Mouse (Mus musculus) intestine, embryonic 16.5 days (tissue): ENCODE results near the gene Cep63. TPM values are rescaled to one million over a fixed set of nuclear protein-coding genes. Genes with fewer than 3 reads are reported as not detected.

ENCODE experiments used
- ATAC-seq: fragments of 200-750 bp; cut with Nextera tagmentation; 2 replicates; pipeline ENCODE4 v1.8.0; 2017; ENCODE audit warnings: moderate TSS enrichment, moderate library complexity
- H3K27ac ChIP-seq: fragments of 300-500 bp; sonication (generic); 2 replicates; pipeline ENCODE4 v1.5.1; 2014; ENCODE audit warnings: mild to moderate bottlenecking, low read length
- H3K27me3 ChIP-seq: fragments of 300-500 bp; sonication (generic); replicated peaks from 2 replicates; pipeline ENCODE4 v1.6.1; 2014; ENCODE audit warnings: low read length, control low read depth, mixed read lengths; ENCODE audit not compliant: control insufficient read depth, insufficient read depth
- H3K36me3 ChIP-seq: fragments of 300-500 bp; sonication (generic); 2 replicates; pipeline ENCODE4 v1.6.1; 2014; ENCODE audit warnings: low read length, control low read depth; ENCODE audit not compliant: control insufficient read depth, insufficient read depth
- H3K4me1 ChIP-seq: fragments of 300-500 bp; sonication (generic); 2 replicates; pipeline ENCODE4 v1.6.1; 2014; ENCODE audit warnings: low read length, control low read depth, mixed read lengths; ENCODE audit not compliant: control insufficient read depth, insufficient read depth
- H3K4me2 ChIP-seq: fragments of 300-500 bp; sonication (generic); 2 replicates; pipeline ENCODE4 v1.6.1; 2014; ENCODE audit warnings: low read depth, low read length, control low read depth
- H3K4me3 ChIP-seq: fragments of 300-500 bp; sonication (generic); 2 replicates; pipeline ENCODE4 v1.5.1; 2014; ENCODE audit warnings: mild to moderate bottlenecking, low read length
- H3K9ac ChIP-seq: fragments of 300-500 bp; sonication (generic); 2 replicates; pipeline ENCODE4 v1.6.1; 2014; ENCODE audit warnings: low read depth, low read length
- H3K9me3 ChIP-seq: fragments of 300-500 bp; sonication (generic); 2 replicates; pipeline ENCODE4 v1.6.1; 2016; ENCODE audit warnings: low read length, control low read depth; ENCODE audit not compliant: control insufficient read depth
- WGBS: fragments of 180-500 bp; shearing (Covaris S2); extraction: QIAGEN DNeasy Blood & Tissue Kit; methylation state at CpG from one replicate; pipeline ENCODE4 v1.1.7; 2014; 5-methylcytosine and 5-hydroxymethylcytosine counted together
- polyA plus RNA-seq: library from polyadenylated mRNA; unstranded; fragments of >200 nt; fragmentation: Nextera tagmentation; extraction: Ambion mirVana; gene quantifications from 2 replicates; pipeline ENCODE4 v1.2.1, GENCODE M21; 2015

The Cep63 gene
- polyA plus RNA-seq, 1 experiment from 2014 or later, result 43.2 TPM

GRCm38 (mm10) chr9:102623581-102623980 lies 2.8 kb downstream of the Cep63 start:
- 87% methylated on average over 7 of the region's 7 CpGs for WGBS
- Histone ChIP-seq H3K27ac (no peak overlapping the region), H3K27me3 (no peaks in the 10 kb centered on the region), H3K36me3 (no peaks in the 10 kb centered on the region), H3K4me2 (no peak overlapping the region), H3K4me3 (no peak overlapping the region), H3K9me3 (no peaks in the 10 kb centered on the region), H3K4me1 (peaks cover 12% of the 10 kb centered on the region), H3K9ac (no peak overlapping the region)
- ATAC-seq, result no peak

GRCm38 (mm10) chr9:102622876-102623275 lies 3.5 kb downstream of the Cep63 start:
- H3K27me3 ChIP-seq, result no peaks in the 10 kb centered on the region
- 78% methylated on average over 6 of the region's 6 CpGs for WGBS
- no peaks in the 10 kb centered on the region for H3K36me3 ChIP-seq
- no peak overlapping the region for H3K4me2 ChIP-seq
- H3K4me3 ChIP-seq, result no peak overlapping the region
- H3K9ac ChIP-seq, result no peak overlapping the region
- H3K27ac ChIP-seq, result no peak overlapping the region
- ATAC-seq, result no peak
- H3K9me3 ChIP-seq, result no peaks in the 10 kb centered on the region
- peaks cover 9% of the 10 kb centered on the region for H3K4me1 ChIP-seq

GRCm38 (mm10) chr9:102622192-102622857 lies 4.0 kb downstream of the Cep63 start:
- no peaks in the 10 kb centered on the region for H3K36me3 ChIP-seq
- no peak for ATAC-seq
- H3K9me3 ChIP-seq, result no peaks in the 10 kb centered on the region
- H3K4me2 ChIP-seq, result no peak overlapping the region
- no peak overlapping the region for H3K9ac ChIP-seq
- H3K27ac ChIP-seq, result no peak overlapping the region
- H3K27me3 ChIP-seq, result no peaks in the 10 kb centered on the region
- H3K4me1 ChIP-seq, result peaks cover 4% of the 10 kb centered on the region
- H3K4me3 ChIP-seq, result no peak overlapping the region
- 32% methylated on average over 5 of the region's 5 CpGs for WGBS

- no peak for ATAC-seq
- WGBS, result 53% methylated on average over 5 of the region's 5 CpGs
- no peak overlapping the region for H3K4me2 ChIP-seq
Measured at GRCm38 (mm10) chr9:102621385-102621784, 4.9 kb downstream of the Cep63 start.

DNA sequence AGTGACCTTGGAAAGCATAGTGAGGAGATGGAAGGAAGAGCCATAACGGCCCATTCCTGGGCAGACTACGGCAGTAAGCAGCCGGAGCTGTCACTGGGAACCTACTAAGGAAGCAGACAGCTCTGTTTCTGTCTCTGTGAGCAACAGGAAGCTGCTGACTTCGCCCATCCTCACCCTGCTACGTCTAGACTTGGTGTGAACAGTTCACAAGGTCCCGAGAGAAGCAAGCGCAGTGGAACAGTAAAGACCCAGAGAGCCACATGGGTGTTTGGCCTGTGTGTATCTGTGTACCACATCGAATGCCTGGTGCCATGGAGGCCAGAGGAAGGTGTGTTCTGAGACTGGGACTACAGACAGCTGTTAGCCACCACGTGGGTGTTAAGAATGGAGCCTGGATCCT lies 10.1 kb downstream of the Cep63 start:
- Histone ChIP-seq H3K36me3 (peaks cover 10% of the 10 kb centered on the region; the same call in 1 of the 2 replicates), H3K27me3 (no peaks in the 10 kb centered on the region), H3K9ac (no peak overlapping the region), H3K4me3 (no peak overlapping the region), H3K9me3 (no peaks in the 10 kb centered on the region), H3K4me1 (no peaks in the 10 kb centered on the region), H3K27ac (no peak overlapping the region), H3K4me2 (no peak overlapping the region)
- WGBS, result 75% methylated on average over 9 of the region's 9 CpGs
- ATAC-seq, result no peak

More at GRCm38 (mm10) chr9:102621385-102621784, 4.9 kb downstream of the Cep63 start:
- no peaks in the 10 kb centered on the region for H3K27me3 ChIP-seq
- no peaks in the 10 kb centered on the region for H3K9me3 ChIP-seq
- H3K4me3 ChIP-seq, result no peak overlapping the region
- H3K36me3 ChIP-seq, result no peaks in the 10 kb centered on the region
- H3K4me1 ChIP-seq, result no peaks in the 10 kb centered on the region
- no peak overlapping the region for H3K9ac ChIP-seq
- H3K27ac ChIP-seq, result no peak overlapping the region

GRCm38 (mm10) chr9:102615071-102615470 lies 11.3 kb downstream of the Cep63 start:
- H3K4me2 ChIP-seq, result no peak overlapping the region
- peaks cover 12% of the 10 kb centered on the region; the same call in 1 of the 2 replicates for H3K36me3 ChIP-seq
- H3K4me3 ChIP-seq, result no peak overlapping the region
- WGBS, result 73% methylated on average over 3 of the region's 3 CpGs
- H3K27me3 ChIP-seq, result no peaks in the 10 kb centered on the region
- ATAC-seq, result 0 out of 2 replicates have a peak, but pooled peaks have one; percentile 42
- H3K27ac ChIP-seq, result no peak overlapping the region
- H3K9me3 ChIP-seq, result no peaks in the 10 kb centered on the region
- H3K4me1 ChIP-seq, result no peaks in the 10 kb centered on the region
- H3K9ac ChIP-seq, result no peak overlapping the region

DNA sequence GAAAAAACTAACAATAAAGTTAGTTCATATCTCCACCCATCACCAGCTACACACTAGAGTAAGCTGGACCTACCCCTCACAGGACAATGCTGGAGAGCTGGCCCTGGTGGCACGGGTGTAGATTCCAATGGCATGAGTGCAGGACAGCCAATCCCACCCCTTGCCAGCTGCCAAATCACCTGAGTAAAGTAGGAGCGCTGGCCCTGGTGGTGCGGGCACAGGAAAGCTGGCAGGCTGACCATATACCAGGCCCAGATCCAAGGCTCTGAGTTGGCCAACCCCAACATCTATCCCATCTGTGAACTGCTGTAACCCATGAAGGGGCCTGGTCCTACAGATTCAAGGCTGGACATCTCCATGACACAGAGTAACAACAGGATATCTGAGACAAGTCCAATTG lies 17.1 kb downstream of the Cep63 start:
- H3K27me3 ChIP-seq, result no peaks in the 10 kb centered on the region
- no peak for ATAC-seq
- no peaks in the 10 kb centered on the region for H3K9me3 ChIP-seq
- no peaks in the 10 kb centered on the region for H3K4me1 ChIP-seq
- peaks cover 12% of the 10 kb centered on the region; the same call in 1 of the 2 replicates for H3K36me3 ChIP-seq
- no peak overlapping the region for H3K9ac ChIP-seq
- H3K4me2 ChIP-seq, result no peak overlapping the region
- 88% methylated on average over 3 of the region's 3 CpGs for WGBS
- H3K4me3 ChIP-seq, result no peak overlapping the region
- no peak overlapping the region for H3K27ac ChIP-seq

- no peak for ATAC-seq
- H3K9ac ChIP-seq, result no peak overlapping the region
- no peak overlapping the region for H3K4me3 ChIP-seq
- H3K27me3 ChIP-seq, result no peaks in the 10 kb centered on the region
- no peak overlapping the region for H3K27ac ChIP-seq
- H3K9me3 ChIP-seq, result no peaks in the 10 kb centered on the region
- no peaks in the 10 kb centered on the region for H3K4me1 ChIP-seq
- 0 out of 2 replicates have a peak, but pooled peaks cover 6% of the 10 kb centered on the region for H3K36me3 ChIP-seq
- no peak overlapping the region for H3K4me2 ChIP-seq
- 67% methylated on average over 5 of the region's 5 CpGs for WGBS
Measured at GRCm38 (mm10) chr9:102607471-102607870, 18.9 kb downstream of the Cep63 start.

DNA sequence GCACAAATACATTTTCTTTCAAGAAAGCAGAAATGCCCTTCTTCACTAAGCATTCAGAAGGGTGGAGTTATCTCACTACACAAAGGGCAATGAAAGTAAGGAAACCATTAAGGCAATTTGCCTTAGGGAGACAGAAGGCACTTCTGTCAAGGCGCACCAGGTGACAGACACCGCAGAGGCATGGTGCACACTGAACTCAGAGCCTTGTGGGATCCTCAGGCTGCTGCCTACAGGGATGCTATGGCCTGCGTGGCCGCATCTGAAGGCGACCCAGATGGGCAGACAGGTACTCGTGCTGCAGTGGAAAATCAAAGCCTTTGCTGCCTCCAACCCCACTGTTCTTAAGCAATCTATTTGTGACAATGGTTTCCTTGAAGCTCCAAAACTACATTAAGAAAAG lies 21.2 kb downstream of the Cep63 start:
- no peaks in the 10 kb centered on the region for H3K27me3 ChIP-seq
- no peak overlapping the region for H3K4me2 ChIP-seq
- no peaks in the 10 kb centered on the region for H3K9me3 ChIP-seq
- ATAC-seq, result no peak
- H3K36me3 ChIP-seq, result no peaks in the 10 kb centered on the region
- no peak overlapping the region for H3K9ac ChIP-seq
- H3K4me1 ChIP-seq, result no peaks in the 10 kb centered on the region
- H3K27ac ChIP-seq, result no peak overlapping the region
- no peak overlapping the region for H3K4me3 ChIP-seq
- 88% methylated on average over 6 of the region's 6 CpGs for WGBS

DNA sequence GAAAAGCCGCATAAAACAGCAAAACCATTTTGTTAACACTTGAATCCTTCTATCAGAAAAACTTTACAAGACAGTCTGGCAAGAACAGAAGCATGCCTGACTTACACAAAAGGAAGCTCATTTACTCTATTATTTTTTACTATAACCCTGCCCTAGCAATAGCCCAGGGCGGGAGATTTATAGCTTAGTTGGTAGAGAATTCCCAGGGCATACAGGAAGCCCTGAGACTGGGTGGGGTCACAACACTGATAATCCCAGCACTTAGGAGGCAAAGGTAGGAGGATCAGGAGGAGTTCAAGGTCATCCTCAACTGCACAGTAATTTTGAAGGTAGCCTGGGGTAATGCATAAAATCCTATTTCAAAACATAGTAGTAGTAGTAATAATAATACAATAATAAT lies 24.7 kb downstream of the Cep63 start:
- Histone ChIP-seq H3K9ac (no peak overlapping the region), H3K4me1 (no peaks in the 10 kb centered on the region), H3K27ac (peak overlapping the region; percentile 75), H3K36me3 (no peaks in the 10 kb centered on the region), H3K4me2 (no peak overlapping the region), H3K9me3 (no peaks in the 10 kb centered on the region), H3K4me3 (no peak overlapping the region), H3K27me3 (no peaks in the 10 kb centered on the region)
- ATAC-seq, result peak; percentile 92
- 61% methylated on average over 2 of the region's 2 CpGs for WGBS
